9 mouse cellular contexts compared by ENCODE assay signal in the genomic region with DNA sequence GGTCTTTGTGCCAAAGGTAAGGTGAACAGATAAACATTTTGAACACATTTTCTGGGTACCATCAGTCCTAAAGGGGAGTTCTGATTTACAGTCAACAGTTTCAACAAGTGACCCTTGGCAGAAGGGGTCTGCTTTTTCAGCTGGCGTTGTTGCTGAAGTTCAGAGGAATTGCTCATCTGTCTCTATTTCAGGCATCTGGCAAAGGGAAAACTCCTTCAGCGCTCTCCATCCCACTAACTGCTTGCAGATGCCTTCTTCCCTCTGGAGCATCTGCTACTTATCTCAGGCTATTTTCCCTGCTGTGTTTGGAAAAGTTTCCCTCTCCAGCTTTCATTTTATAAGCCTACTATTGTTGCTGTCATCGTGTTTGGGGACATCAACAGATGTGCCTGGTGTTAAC.
DNase-seq lines count a peak whose midpoint lies in the region; ATAC-seq lines count a peak whose summit lies in the region.
"Had no signal": no experiment of that assay in that cellular context is flagged by ENCODE, and none has a peak within 500 bp of the region (broad histone marks: within the 10 kb centered on the region; RNA-seq: fewer than 3 reads in every experiment).

No protein-coding gene starts in this region.

- H3K36me3 ChIP-seq in midbrain, embryonic 11.5 days (ENCODE audit: control insufficient read depth, insufficient read depth, low read length), result no peaks in the 10 kb centered on the region
- no peaks in the 10 kb centered on the region for H3K36me3 ChIP-seq in midbrain, embryonic 13.5 days
- H3K36me3 ChIP-seq in neural tube, embryonic 11.5 days (ENCODE audit: control insufficient read depth, insufficient read depth, low read length), result no peaks in the 10 kb centered on the region
- H3K36me3 ChIP-seq: liver, embryonic 13.5 days had no signal

- no peaks in the 10 kb centered on the region for H3K27me3 ChIP-seq in midbrain, embryonic 11.5 days (ENCODE audit: control insufficient read depth, insufficient read depth, low read length)
- H3K27me3 ChIP-seq in midbrain, embryonic 13.5 days, result no peaks in the 10 kb centered on the region
- H3K27me3 ChIP-seq in neural tube, embryonic 11.5 days (ENCODE audit: control insufficient read depth, insufficient read depth, low read length), result no peaks in the 10 kb centered on the region
- H3K27me3 ChIP-seq: liver, embryonic 13.5 days had no signal

- intact Hi-C loops in heart, postnatal 14 days (cut with DNase I), result no loop called here

- no peak for ATAC-seq in midbrain, embryonic 11.5 days (ENCODE audit: low FRiP score)
- ATAC-seq in midbrain, embryonic 13.5 days, result no peak
- no peak for ATAC-seq in neural tube, embryonic 11.5 days (ENCODE audit: insufficient read depth, low FRiP score, low TSS enrichment)

- DNase-seq in adrenal gland, postnatal 10 days, result peak; percentile 2
- DNase-seq in adrenal gland, adult 18-20 months (ENCODE audit: low spot score in 2 of 2), result no peak
- peak; percentile 84 for DNase-seq in midbrain, embryonic 11.5 days (ENCODE audit: low spot score, missing footprints)
- peak; percentile 8 to 32 for DNase-seq in heart, postnatal 14 days
- DNase-seq in neural tube, embryonic 11.5 days (ENCODE audit: low spot score), result peak; percentile 44
- no peak for DNase-seq in adrenal gland, postnatal 14 days
- no peak for DNase-seq in lung, postnatal 10 days
- DNase-seq: liver, embryonic 13.5 days had no signal

- H3K9ac ChIP-seq in midbrain, embryonic 11.5 days (ENCODE audit: low read length), result no peak overlapping the region
- no peak overlapping the region for H3K9ac ChIP-seq in midbrain, embryonic 13.5 days (replicated peaks)
- no peak overlapping the region for H3K9ac ChIP-seq in neural tube, embryonic 11.5 days (ENCODE audit: low read length)
- H3K9ac ChIP-seq: liver, embryonic 13.5 days had no signal

- no peak overlapping the region for H3K4me2 ChIP-seq in midbrain, embryonic 11.5 days
- H3K4me2 ChIP-seq in midbrain, embryonic 13.5 days (replicated peaks), result no peak overlapping the region
- no peak overlapping the region for H3K4me2 ChIP-seq in neural tube, embryonic 11.5 days (ENCODE audit: low read depth)
- H3K4me2 ChIP-seq: liver, embryonic 13.5 days had no signal

- H3K4me1 ChIP-seq in midbrain, embryonic 11.5 days (ENCODE audit: control insufficient read depth, insufficient read depth, low read length), result no peaks in the 10 kb centered on the region
- no peaks in the 10 kb centered on the region for H3K4me1 ChIP-seq in midbrain, embryonic 13.5 days (replicated peaks)
- H3K4me1 ChIP-seq in neural tube, embryonic 11.5 days (ENCODE audit: control insufficient read depth, insufficient read depth, low read length), result no peaks in the 10 kb centered on the region
- H3K4me1 ChIP-seq: liver, embryonic 13.5 days had no signal

- 51% methylated on average over 3 of the region's 3 CpGs for WGBS in midbrain, embryonic 11.5 days
- 65% methylated on average over 3 of the region's 3 CpGs for WGBS in midbrain, embryonic 13.5 days
- whole genome bisulfite sequencing in neural tube, embryonic 11.5 days, result 39% methylated on average over 3 of the region's 3 CpGs

- H3K9me3 ChIP-seq in midbrain, embryonic 11.5 days (ENCODE audit: control insufficient read depth, low read length), result no peaks in the 10 kb centered on the region
- H3K9me3 ChIP-seq in midbrain, embryonic 13.5 days, result no peaks in the 10 kb centered on the region
- H3K9me3 ChIP-seq in neural tube, embryonic 11.5 days (ENCODE audit: control insufficient read depth, low read length), result no peaks in the 10 kb centered on the region
- H3K9me3 ChIP-seq: liver, embryonic 13.5 days had no signal

- H3K27ac ChIP-seq in midbrain, embryonic 11.5 days (ENCODE audit: low read depth, low read length), result no peak overlapping the region
- H3K27ac ChIP-seq in midbrain, embryonic 13.5 days, result no peak overlapping the region
- no peak overlapping the region for H3K27ac ChIP-seq in neural tube, embryonic 11.5 days (ENCODE audit: low read depth, low read length)
- H3K27ac ChIP-seq: liver, embryonic 13.5 days had no signal

- H3K4me3 ChIP-seq in midbrain, embryonic 11.5 days (ENCODE audit: low read depth, low read length), result no peak overlapping the region
- H3K4me3 ChIP-seq in midbrain, embryonic 13.5 days (replicated peaks), result no peak overlapping the region
- H3K4me3 ChIP-seq in neural tube, embryonic 11.5 days (ENCODE audit: low read depth, low read length), result no peak overlapping the region
- H3K4me3 ChIP-seq: liver, embryonic 13.5 days had no signal

Comparison
In these comparisons a context has a peak if more than half of its experiments do, and no peak if none do; other contexts are left out.
1. DNase-seq: peak in adrenal gland, postnatal 10 days (single experiment), midbrain, embryonic 11.5 days (single experiment), heart, postnatal 14 days (2 of 2) and neural tube, embryonic 11.5 days (single experiment); none in adrenal gland, adult 18-20 months (0 of 2), adrenal gland, postnatal 14 days (single experiment) and lung, postnatal 10 days (single experiment).